Mouse (Mus musculus): ENCODE data around the gene Insc.

GRCm38 (mm10) chr7:114890215-114890614 is 146.7 kb downstream of the Insc start:
- no peak for TF ChIP-seq POLR2A (IDR thresholded peaks at IDR 0.05; ENCODE audit: low read depth, low read length)
- no peak for TF ChIP-seq CTCF (IDR thresholded peaks at IDR 0.05; ENCODE audit: extremely low read depth, insufficient read length, insufficient replicate concordance, low read depth, low read length)

Measured in small intestine, adult 2 months (tissue).